In genomic region chr6:84588221-84588894, GRCm38 (mm10) we compare ENCODE assay signal across 8 mouse cellular contexts. TPM values are rescaled to one million over a fixed set of nuclear protein-coding genes. Genes with fewer than 3 reads are reported as not detected.
DNase-seq lines count a peak whose midpoint lies in the region; ATAC-seq and TF ChIP-seq lines count a peak whose summit lies in the region.

No protein-coding gene starts in this region.

- DNase-seq in retina, embryonic 14.5 days (ENCODE audit: low spot score), result peak; percentile 45
- DNase-seq in retina, postnatal 1 day, result no peak
- no peak for DNase-seq in frontal cortex, postnatal 10 days (ENCODE audit: low spot score in 2 of 2)
- no peak for DNase-seq in layer of hippocampus, adult 11-12 months (ENCODE audit: low spot score)

- TF ChIP-seq CTCF in testis, adult 2 months (IDR thresholded peaks at IDR 0.05; ENCODE audit: control insufficient read depth, insufficient read depth, insufficient replicate concordance, low read depth, low read length), result no peak

- peak overlapping the region; percentile 86 for H3K4me2 ChIP-seq in embryonic facial prominence, embryonic 13.5 days
- H3K4me2 ChIP-seq in hindbrain, embryonic 13.5 days, result peak overlapping the region; percentile 84
- peak overlapping the region; percentile 63 for H3K4me2 ChIP-seq in liver, embryonic 16.5 days (ENCODE audit: low read depth, low read length)

- H3K9me3 ChIP-seq in embryonic facial prominence, embryonic 13.5 days, result no peaks in the 10 kb centered on the region
- H3K9me3 ChIP-seq in hindbrain, embryonic 13.5 days, result no peaks in the 10 kb centered on the region
- no peaks in the 10 kb centered on the region for H3K9me3 ChIP-seq in liver, embryonic 16.5 days (replicated peaks; ENCODE audit: control insufficient read depth, low read length)

- H3K27me3 ChIP-seq in embryonic facial prominence, embryonic 13.5 days, result peaks cover 53% of the 10 kb centered on the region
- H3K27me3 ChIP-seq in hindbrain, embryonic 13.5 days, result peaks cover 88% of the 10 kb centered on the region
- H3K27me3 ChIP-seq in liver, embryonic 16.5 days (ENCODE audit: control insufficient read depth, insufficient read depth, low read depth, low read length), result peaks cover 71% of the 10 kb centered on the region
- H3K27me3 ChIP-seq in testis, adult 2 months (ENCODE audit: control insufficient read depth, insufficient read depth, low read length), result peaks cover 2% of the 10 kb centered on the region; the same call in 1 of the 2 replicates

- no peak for TF ChIP-seq POLR2A in testis, adult 2 months (IDR thresholded peaks at IDR 0.05; ENCODE audit: control insufficient read depth, low read depth, low read length)

- peak overlapping the region; percentile 95 for H3K9ac ChIP-seq in embryonic facial prominence, embryonic 13.5 days
- H3K9ac ChIP-seq in hindbrain, embryonic 13.5 days, result peak overlapping the region; percentile 75
- H3K9ac ChIP-seq in liver, embryonic 16.5 days (ENCODE audit: low read depth, low read length), result no peak overlapping the region

- ATAC-seq in embryonic facial prominence, embryonic 13.5 days (ENCODE audit: insufficient number of reproducible peaks, insufficient read depth, low FRiP score, low TSS enrichment, low read depth), result no peak
- ATAC-seq in hindbrain, embryonic 13.5 days (ENCODE audit: low FRiP score), result no peak; the same call in 1 of the 2 replicates
- ATAC-seq in liver, embryonic 16.5 days (ENCODE audit: low read depth), result no peak

- H3K4me3 ChIP-seq in embryonic facial prominence, embryonic 13.5 days, result peak overlapping the region; percentile 72
- H3K4me3 ChIP-seq in hindbrain, embryonic 13.5 days, result peak overlapping the region; percentile 49
- peak overlapping the region; percentile 46 for H3K4me3 ChIP-seq in liver, embryonic 16.5 days (ENCODE audit: low read depth, low read length)
- peak overlapping the region; percentile 80 for H3K4me3 ChIP-seq in testis, adult 2 months (ENCODE audit: control insufficient read depth, low read depth, low read length)

- H3K36me3 ChIP-seq in embryonic facial prominence, embryonic 13.5 days, result peaks cover 7% of the 10 kb centered on the region; the same call in 1 of the 2 replicates
- no peaks in the 10 kb centered on the region for H3K36me3 ChIP-seq in hindbrain, embryonic 13.5 days
- no peaks in the 10 kb centered on the region for H3K36me3 ChIP-seq in liver, embryonic 16.5 days (ENCODE audit: control insufficient read depth, insufficient read depth)
- H3K36me3 ChIP-seq in testis, adult 2 months (ENCODE audit: control insufficient read depth, insufficient read depth, low read length), result no peaks in the 10 kb centered on the region

- peaks cover 47% of the 10 kb centered on the region for H3K4me1 ChIP-seq in embryonic facial prominence, embryonic 13.5 days
- H3K4me1 ChIP-seq in hindbrain, embryonic 13.5 days (replicated peaks), result peaks cover 72% of the 10 kb centered on the region
- peaks cover 6% of the 10 kb centered on the region for H3K4me1 ChIP-seq in liver, embryonic 16.5 days (ENCODE audit: control insufficient read depth, low read depth, low read length)
- H3K4me1 ChIP-seq in testis, adult 2 months (ENCODE audit: control insufficient read depth, insufficient read depth, low read length), result peaks cover 32% of the 10 kb centered on the region

- WGBS in embryonic facial prominence, embryonic 13.5 days, result under 1% methylated on average over 40 of the region's 41 CpGs
- WGBS in hindbrain, embryonic 13.5 days, result under 1% methylated on average over 41 of the region's 41 CpGs
- under 1% methylated on average over 41 of the region's 41 CpGs for WGBS in liver, embryonic 16.5 days (ENCODE audit: insufficient replicate concordance)

- peak overlapping the region; percentile 95 for H3K27ac ChIP-seq in embryonic facial prominence, embryonic 13.5 days
- H3K27ac ChIP-seq in hindbrain, embryonic 13.5 days, result peak overlapping the region; percentile 79
- no peak overlapping the region for H3K27ac ChIP-seq in liver, embryonic 16.5 days (ENCODE audit: low read length)
- peak overlapping the region; percentile 34; the same call in 1 of the 2 replicates for H3K27ac ChIP-seq in testis, adult 2 months (ENCODE audit: control insufficient read depth, insufficient read depth, low read depth, low read length)

RNA-seq across cellular contexts. Expression of gene Cyp26b1, which starts 5.3 kb away (rescaled TPM):
- polyA plus RNA-seq in embryonic facial prominence, embryonic 13.5 days (2015; fragmentation: Nextera tagmentation; extraction: Ambion mirVana), result 38.0 and 38.9 TPM in 2 replicates
- polyA plus RNA-seq in hindbrain, embryonic 13.5 days (2015; fragmentation: Nextera tagmentation; extraction: Ambion mirVana), result 55.5 and 62.8 TPM in 2 replicates
- 0.07 and 0.17 TPM in 2 replicates for polyA plus RNA-seq in liver, embryonic 16.5 days (2015; fragmentation: Nextera tagmentation; extraction: Ambion mirVana)
- 9.1 and 14.0 TPM in 2 replicates for polyA plus RNA-seq in testis, adult 2 months (2012; rRNA removed)
